Mouse (Mus musculus): ENCODE results near the gene Ms4a6b. TPM values are rescaled to one million over a fixed set of nuclear protein-coding genes. Genes with fewer than 3 reads are reported as not detected.
"Not testable (repeated sequence)": the region's sequence is repeated elsewhere in the genome, so short reads cannot be mapped to it uniquely, and the experiment has no call there.

Gene Ms4a6b
- polyA plus RNA-seq, 1 experiment from 2014 or later = 0.59 TPM

- 80% methylated on average over 1 of the region's 1 CpGs for WGBS (ENCODE audit: insufficient replicate concordance)
- Histone ChIP-seq H3K4me1 (ENCODE audit: control insufficient read depth, insufficient read depth, low read length) (no peaks in the 10 kb centered on the region), H3K27ac (ENCODE audit: low read depth, low read length) (no peak overlapping the region), H3K4me3 (ENCODE audit: low read depth, low read length) (no peak overlapping the region), H3K9me3 (replicated peaks; ENCODE audit: control insufficient read depth, low read length) (no peaks in the 10 kb centered on the region), H3K9ac (ENCODE audit: low read depth, low read length) (no peak overlapping the region), H3K4me2 (no peak overlapping the region), H3K27me3 (ENCODE audit: control insufficient read depth, insufficient read depth, low read length) (no peaks in the 10 kb centered on the region), H3K36me3 (ENCODE audit: control insufficient read depth, insufficient read depth, low read length) (no peaks in the 10 kb centered on the region)
- ATAC-seq (replicated peaks; ENCODE audit: insufficient number of reproducible peaks, low FRiP score, low TSS enrichment) = no peak
Measured at GRCm38 (mm10) chr19:11486599-11486998, 29.7 kb upstream of the Ms4a6b start.

DNA sequence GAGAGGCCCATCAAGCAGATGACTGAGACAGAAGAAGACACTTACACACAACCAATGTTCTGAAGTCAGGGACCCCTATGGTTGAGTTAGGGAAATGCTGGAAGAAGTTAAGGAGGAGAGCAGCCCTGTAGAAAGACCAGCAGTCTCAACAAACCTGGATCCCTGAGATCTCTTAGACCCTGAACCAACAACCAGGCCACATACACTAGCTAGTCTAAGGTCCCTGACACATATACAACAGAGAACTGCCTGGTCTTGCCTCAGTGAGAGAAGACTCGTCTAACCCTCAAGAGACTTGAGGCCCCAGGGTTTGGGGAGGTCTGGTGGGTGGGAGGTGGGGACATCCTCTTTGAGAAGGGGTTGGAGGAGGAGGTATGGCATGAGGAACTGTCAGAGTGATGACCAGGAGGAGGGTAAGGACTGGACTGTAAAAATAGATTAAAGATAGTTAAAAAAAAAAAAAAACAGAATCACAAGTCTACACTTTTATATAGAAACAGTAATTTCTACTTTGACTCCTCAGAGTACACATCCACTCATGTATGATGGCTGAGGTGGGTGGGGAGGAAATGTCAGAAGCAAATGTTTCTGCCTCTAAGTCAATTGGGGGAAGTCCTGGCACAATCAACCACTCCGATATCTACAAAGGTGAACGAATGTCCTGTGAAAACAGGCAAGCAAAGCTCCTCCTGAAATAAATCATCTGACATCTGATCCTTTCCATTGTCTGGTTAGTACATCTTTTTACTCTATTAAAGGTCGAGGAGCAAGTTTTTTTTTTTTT, 24.7 kb upstream of the Ms4a6b start:
- no peak overlapping the region for H3K4me3 ChIP-seq (ENCODE audit: low read depth, low read length)
- no peak overlapping the region for H3K27ac ChIP-seq (ENCODE audit: low read depth, low read length)
- H3K9me3 ChIP-seq (replicated peaks; ENCODE audit: control insufficient read depth, low read length) = no peaks in the 10 kb centered on the region
- H3K9ac ChIP-seq (ENCODE audit: low read depth, low read length) = no peak overlapping the region
- WGBS (ENCODE audit: insufficient replicate concordance) = 64% methylated on average over 4 of the region's 4 CpGs
- H3K4me1 ChIP-seq (ENCODE audit: control insufficient read depth, insufficient read depth, low read length) = no peaks in the 10 kb centered on the region
- H3K27me3 ChIP-seq (ENCODE audit: control insufficient read depth, insufficient read depth, low read length) = no peaks in the 10 kb centered on the region
- ATAC-seq (replicated peaks; ENCODE audit: insufficient number of reproducible peaks, low FRiP score, low TSS enrichment) = no peak
- H3K4me2 ChIP-seq = no peak overlapping the region
- no peaks in the 10 kb centered on the region for H3K36me3 ChIP-seq (ENCODE audit: control insufficient read depth, insufficient read depth, low read length)

DNA sequence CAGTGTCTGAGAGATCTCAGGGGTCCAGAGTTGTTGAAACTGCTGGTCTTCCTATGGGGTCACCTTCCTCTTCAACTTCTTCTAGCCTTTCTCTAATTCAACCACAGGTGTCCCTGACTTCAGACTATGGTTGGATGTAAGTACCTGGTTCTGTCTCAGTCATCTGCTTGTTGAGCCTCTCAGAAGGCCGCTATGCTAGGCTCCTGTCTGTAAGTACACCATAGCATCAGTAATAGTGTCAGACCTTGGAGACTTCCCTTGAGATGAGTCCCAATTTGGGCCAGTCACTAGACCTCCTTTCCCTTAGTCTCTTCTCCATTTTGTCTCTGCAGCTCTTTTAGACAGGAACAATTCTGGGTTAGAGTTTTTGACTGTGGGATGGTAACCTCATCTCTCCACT, 23.6 kb upstream of the Ms4a6b start:
- Histone ChIP-seq H3K36me3 (ENCODE audit: control insufficient read depth, insufficient read depth, low read length) (no peaks in the 10 kb centered on the region), H3K9ac (ENCODE audit: low read depth, low read length) (no peak overlapping the region), H3K4me2 (no peak overlapping the region), H3K9me3 (replicated peaks; ENCODE audit: control insufficient read depth, low read length) (no peaks in the 10 kb centered on the region), H3K27me3 (ENCODE audit: control insufficient read depth, insufficient read depth, low read length) (no peaks in the 10 kb centered on the region), H3K4me1 (ENCODE audit: control insufficient read depth, insufficient read depth, low read length) (no peaks in the 10 kb centered on the region), H3K27ac (ENCODE audit: low read depth, low read length) (no peak overlapping the region), H3K4me3 (ENCODE audit: low read depth, low read length) (no peak overlapping the region)
- 62% methylated on average over 1 of the region's 1 CpGs for WGBS (ENCODE audit: insufficient replicate concordance)
- no peak for ATAC-seq (replicated peaks; ENCODE audit: insufficient number of reproducible peaks, low FRiP score, low TSS enrichment)

DNA sequence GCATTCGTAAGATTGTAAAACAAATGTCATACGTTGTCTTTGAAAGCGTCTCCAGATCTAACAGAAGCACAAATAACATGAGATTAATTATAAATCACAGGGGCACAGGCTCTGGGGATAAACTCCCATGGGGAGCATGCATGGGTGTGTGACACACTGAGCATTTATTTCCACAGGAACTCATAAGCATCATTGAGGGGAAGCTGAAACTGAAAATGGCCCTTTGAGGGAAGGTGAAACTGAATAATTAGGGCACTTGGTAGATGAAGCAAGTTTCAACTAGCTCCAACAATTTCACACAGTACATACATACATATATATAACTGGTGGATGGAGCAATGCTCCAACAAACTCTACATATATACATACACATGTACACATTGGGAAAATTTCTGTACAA, 21.8 kb upstream of the Ms4a6b start:
- Histone ChIP-seq H3K4me1 (ENCODE audit: control insufficient read depth, insufficient read depth, low read length) (no peaks in the 10 kb centered on the region), H3K36me3 (ENCODE audit: control insufficient read depth, insufficient read depth, low read length) (no peaks in the 10 kb centered on the region), H3K4me3 (ENCODE audit: low read depth, low read length) (no peak overlapping the region), H3K27me3 (ENCODE audit: control insufficient read depth, insufficient read depth, low read length) (no peaks in the 10 kb centered on the region), H3K4me2 (no peak overlapping the region), H3K27ac (ENCODE audit: low read depth, low read length) (no peak overlapping the region), H3K9ac (ENCODE audit: low read depth, low read length) (no peak overlapping the region), H3K9me3 (replicated peaks; ENCODE audit: control insufficient read depth, low read length) (no peaks in the 10 kb centered on the region)
- WGBS (ENCODE audit: insufficient replicate concordance) = 81% methylated on average over 3 of the region's 3 CpGs
- ATAC-seq (replicated peaks; ENCODE audit: insufficient number of reproducible peaks, low FRiP score, low TSS enrichment) = no peak

- 72% methylated on average over 6 of the region's 6 CpGs for WGBS (ENCODE audit: insufficient replicate concordance)
- no peak for ATAC-seq (replicated peaks; ENCODE audit: insufficient number of reproducible peaks, low FRiP score, low TSS enrichment)
Measured at GRCm38 (mm10) chr19:11496361-11496760, 20.0 kb upstream of the Ms4a6b start.

GRCm38 (mm10) chr19:11497300-11497699, 19.0 kb upstream of the Ms4a6b start:
- 76% methylated on average over 1 of the region's 1 CpGs for WGBS (ENCODE audit: insufficient replicate concordance)
- H3K36me3 ChIP-seq (ENCODE audit: control insufficient read depth, insufficient read depth, low read length); H3K9me3 ChIP-seq (replicated peaks; ENCODE audit: control insufficient read depth, low read length); H3K4me2 ChIP-seq; H3K27ac ChIP-seq (ENCODE audit: low read depth, low read length); H3K4me3 ChIP-seq (ENCODE audit: low read depth, low read length); H3K27me3 ChIP-seq (ENCODE audit: control insufficient read depth, insufficient read depth, low read length); H3K9ac ChIP-seq (ENCODE audit: low read depth, low read length); ATAC-seq (replicated peaks; ENCODE audit: insufficient number of reproducible peaks, low FRiP score, low TSS enrichment); H3K4me1 ChIP-seq (ENCODE audit: control insufficient read depth, insufficient read depth, low read length): not testable (repeated sequence)

More at GRCm38 (mm10) chr19:11496361-11496760, 20.0 kb upstream of the Ms4a6b start:
- H3K27me3 ChIP-seq (ENCODE audit: control insufficient read depth, insufficient read depth, low read length) = no peaks in the 10 kb centered on the region
- H3K4me2 ChIP-seq = no peak overlapping the region
- H3K36me3 ChIP-seq (ENCODE audit: control insufficient read depth, insufficient read depth, low read length) = no peaks in the 10 kb centered on the region
- no peaks in the 10 kb centered on the region for H3K9me3 ChIP-seq (replicated peaks; ENCODE audit: control insufficient read depth, low read length)
- H3K4me3 ChIP-seq (ENCODE audit: low read depth, low read length) = no peak overlapping the region
- no peak overlapping the region for H3K27ac ChIP-seq (ENCODE audit: low read depth, low read length)
- no peak overlapping the region for H3K9ac ChIP-seq (ENCODE audit: low read depth, low read length)
- no peaks in the 10 kb centered on the region for H3K4me1 ChIP-seq (ENCODE audit: control insufficient read depth, insufficient read depth, low read length)

DNA sequence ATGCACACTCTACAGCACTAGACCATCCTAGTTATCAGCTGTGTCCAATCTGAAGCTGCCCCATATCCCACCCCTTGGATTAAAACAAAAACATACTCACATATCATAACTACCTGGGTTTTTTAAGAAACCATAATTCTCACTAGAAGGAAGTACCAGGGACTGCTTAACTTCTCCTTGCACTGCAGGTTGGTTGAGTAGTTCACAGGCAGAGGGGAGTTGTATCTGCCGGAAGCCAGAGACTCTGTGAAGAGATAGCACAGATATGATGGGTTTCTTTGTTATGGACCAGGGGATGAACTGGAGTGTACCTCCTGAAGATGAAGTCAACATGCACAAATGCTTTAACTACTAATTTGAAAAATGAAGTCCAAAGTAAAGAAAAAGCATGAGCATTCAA, 15.5 kb upstream of the Ms4a6b start:
- 76% methylated on average over 1 of the region's 1 CpGs for WGBS (ENCODE audit: insufficient replicate concordance)
- H3K9ac ChIP-seq (ENCODE audit: low read depth, low read length) = no peak overlapping the region
- no peak overlapping the region for H3K27ac ChIP-seq (ENCODE audit: low read depth, low read length)
- H3K9me3 ChIP-seq (replicated peaks; ENCODE audit: control insufficient read depth, low read length) = no peaks in the 10 kb centered on the region
- no peaks in the 10 kb centered on the region for H3K27me3 ChIP-seq (ENCODE audit: control insufficient read depth, insufficient read depth, low read length)
- no peaks in the 10 kb centered on the region for H3K4me1 ChIP-seq (ENCODE audit: control insufficient read depth, insufficient read depth, low read length)
- H3K4me3 ChIP-seq (ENCODE audit: low read depth, low read length) = no peak overlapping the region
- H3K4me2 ChIP-seq = no peak overlapping the region
- H3K36me3 ChIP-seq (ENCODE audit: control insufficient read depth, insufficient read depth, low read length) = no peaks in the 10 kb centered on the region
- no peak for ATAC-seq (replicated peaks; ENCODE audit: insufficient number of reproducible peaks, low FRiP score, low TSS enrichment)

DNA sequence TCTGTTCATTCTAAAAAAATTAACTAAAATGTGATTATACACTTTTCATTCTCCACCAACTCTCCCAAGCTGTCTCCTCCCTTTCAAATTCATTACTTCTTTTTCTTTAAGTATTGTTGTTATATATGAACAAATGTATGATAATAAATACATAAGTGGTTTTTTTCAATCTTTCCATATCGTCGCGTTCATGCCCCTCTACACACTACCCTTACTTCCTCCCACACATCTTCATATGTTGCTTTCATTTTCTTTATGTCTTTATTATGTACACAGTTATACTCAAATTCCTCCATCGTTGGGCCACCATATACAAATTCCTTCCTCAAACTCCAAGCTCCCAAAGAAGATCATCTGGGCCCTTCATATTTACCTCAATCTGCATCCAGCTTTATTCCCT, 15.0 kb upstream of the Ms4a6b start:
- no peaks in the 10 kb centered on the region for H3K4me1 ChIP-seq (ENCODE audit: control insufficient read depth, insufficient read depth, low read length)
- H3K27me3 ChIP-seq (ENCODE audit: control insufficient read depth, insufficient read depth, low read length) = no peaks in the 10 kb centered on the region
- no peak for ATAC-seq (replicated peaks; ENCODE audit: insufficient number of reproducible peaks, low FRiP score, low TSS enrichment)
- no peak overlapping the region for H3K9ac ChIP-seq (ENCODE audit: low read depth, low read length)
- H3K4me2 ChIP-seq = no peak overlapping the region
- H3K27ac ChIP-seq (ENCODE audit: low read depth, low read length) = no peak overlapping the region
- WGBS (ENCODE audit: insufficient replicate concordance) = 81% methylated on average over 4 of the region's 4 CpGs
- H3K4me3 ChIP-seq (ENCODE audit: low read depth, low read length) = no peak overlapping the region
- H3K36me3 ChIP-seq (ENCODE audit: control insufficient read depth, insufficient read depth, low read length) = no peaks in the 10 kb centered on the region
- no peaks in the 10 kb centered on the region for H3K9me3 ChIP-seq (replicated peaks; ENCODE audit: control insufficient read depth, low read length)

GRCm38 (mm10) chr19:11504857-11505256, 11.5 kb upstream of the Ms4a6b start:
- H3K27ac ChIP-seq (ENCODE audit: low read depth, low read length) = no peak overlapping the region
- ATAC-seq (replicated peaks; ENCODE audit: insufficient number of reproducible peaks, low FRiP score, low TSS enrichment) = no peak
- H3K9me3 ChIP-seq (replicated peaks; ENCODE audit: control insufficient read depth, low read length) = no peaks in the 10 kb centered on the region
- H3K4me3 ChIP-seq (ENCODE audit: low read depth, low read length) = no peak overlapping the region
- no peaks in the 10 kb centered on the region for H3K27me3 ChIP-seq (ENCODE audit: control insufficient read depth, insufficient read depth, low read length)
- H3K9ac ChIP-seq (ENCODE audit: low read depth, low read length) = no peak overlapping the region
- H3K4me1 ChIP-seq (ENCODE audit: control insufficient read depth, insufficient read depth, low read length) = no peaks in the 10 kb centered on the region
- WGBS (ENCODE audit: insufficient replicate concordance) = 76% methylated on average over 1 of the region's 1 CpGs
- H3K36me3 ChIP-seq (ENCODE audit: control insufficient read depth, insufficient read depth, low read length) = no peaks in the 10 kb centered on the region
- no peak overlapping the region for H3K4me2 ChIP-seq
